Mouse (Mus musculus): ENCODE results near the gene Ptcd1. TPM values are rescaled to one million over a fixed set of nuclear protein-coding genes. Genes with fewer than 3 reads are reported as not detected.
A peak's percentile ranks its signal among the peaks of the same experiment; 100 is the strongest.

Gene Ptcd1
- total and polyA plus RNA-seq, 3 experiments: 13.2 to 27.0 (median 24.0) TPM

DNA sequence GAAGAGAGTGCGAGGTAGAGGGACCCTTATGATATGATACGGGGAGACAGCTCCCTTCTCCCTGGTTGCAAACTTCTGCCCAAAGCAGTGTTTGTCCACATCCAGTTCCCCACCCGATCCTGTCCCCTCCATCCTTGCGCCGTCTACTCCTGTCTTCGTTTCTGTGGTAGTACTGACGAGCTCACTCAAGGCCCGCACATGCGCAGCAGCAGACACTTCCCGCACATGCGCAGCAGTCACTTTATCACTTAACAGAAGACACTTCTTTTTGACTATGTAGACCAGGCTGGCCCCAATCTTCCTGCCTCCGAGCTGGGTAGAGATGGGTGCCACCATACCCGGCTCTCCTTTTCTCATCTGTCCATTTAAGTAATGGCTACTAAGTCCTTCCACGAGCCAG is 5.5 kb downstream of the Ptcd1 start:
- intact Hi-C loops (cut with DNase I): no loop called here
- 93% methylated on average over 14 of the region's 14 CpGs for WGBS
- peaks cover 3% of the 10 kb centered on the region; the same call in 1 of the 2 replicates for H3K36me3 ChIP-seq (ENCODE audit: control insufficient read depth, insufficient read depth, low read length)

DNA sequence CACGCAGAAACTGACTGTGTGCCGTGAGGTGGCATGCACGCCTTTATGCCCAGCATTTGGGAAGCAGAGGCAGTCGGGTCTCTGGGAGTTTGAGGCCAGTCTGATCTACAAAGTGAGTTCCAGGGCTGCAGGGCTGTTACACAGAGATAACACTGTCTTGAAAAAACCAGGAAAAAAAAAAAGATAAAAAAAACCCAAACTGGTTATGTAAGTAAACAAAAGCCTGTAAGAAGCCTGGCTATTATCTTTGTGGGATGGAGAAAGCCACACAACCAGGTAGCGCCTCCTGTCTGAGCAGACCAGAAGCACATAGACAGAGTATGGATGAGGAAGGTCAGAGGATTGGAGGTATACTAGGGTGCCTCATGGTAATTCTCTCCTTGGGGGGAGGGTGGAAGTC is 14.2 kb downstream of the Ptcd1 start:
- no peak overlapping the region for H3K4me3 ChIP-seq
- 88% methylated on average over 5 of the region's 5 CpGs for WGBS
- DNase-seq: no peak
- no peak overlapping the region for H3K9ac ChIP-seq (ENCODE audit: low read depth, low read length)
- H3K4me1 ChIP-seq (ENCODE audit: control insufficient read depth, insufficient read depth, low read length): no peaks in the 10 kb centered on the region
- TF ChIP-seq EP300 (IDR thresholded peaks at IDR 0.05; ENCODE audit: insufficient read depth, low read depth, low read length): no peak
- no peak for TF ChIP-seq POLR2A (IDR thresholded peaks at IDR 0.05; ENCODE audit: insufficient read depth, low read depth, low read length)
- TF ChIP-seq CTCF (IDR thresholded peaks at IDR 0.05): no peak
- H3K27me3 ChIP-seq (ENCODE audit: control insufficient read depth, insufficient read depth, low read length): no peaks in the 10 kb centered on the region
- H3K79me2 ChIP-seq (replicated peaks; ENCODE audit: control insufficient read depth, insufficient read depth, low read length): no peaks in the 10 kb centered on the region
- H3K36me3 ChIP-seq (ENCODE audit: control insufficient read depth, insufficient read depth, low read length): no peaks in the 10 kb centered on the region
- intact Hi-C loops (cut with DNase I): no loop called here
- H3K27ac ChIP-seq: no peak overlapping the region

More for the DNA sequence above, 5.5 kb downstream of the Ptcd1 start:
- no peak for DNase-seq
- H3K4me1 ChIP-seq (ENCODE audit: control insufficient read depth, insufficient read depth, low read length): peaks cover 4% of the 10 kb centered on the region
- no peak overlapping the region for H3K9ac ChIP-seq (ENCODE audit: low read depth, low read length)
- no peak overlapping the region for H3K4me3 ChIP-seq
- TF ChIP-seq EP300 (IDR thresholded peaks at IDR 0.05; ENCODE audit: insufficient read depth, low read depth, low read length): no peak
- TF ChIP-seq POLR2A (IDR thresholded peaks at IDR 0.05; ENCODE audit: insufficient read depth, low read depth, low read length): no peak
- TF ChIP-seq CTCF (IDR thresholded peaks at IDR 0.05): no peak
- H3K27me3 ChIP-seq (ENCODE audit: control insufficient read depth, insufficient read depth, low read length): no peaks in the 10 kb centered on the region
- no peaks in the 10 kb centered on the region for H3K79me2 ChIP-seq (replicated peaks; ENCODE audit: control insufficient read depth, insufficient read depth, low read length)
- no peak overlapping the region for H3K27ac ChIP-seq

DNA sequence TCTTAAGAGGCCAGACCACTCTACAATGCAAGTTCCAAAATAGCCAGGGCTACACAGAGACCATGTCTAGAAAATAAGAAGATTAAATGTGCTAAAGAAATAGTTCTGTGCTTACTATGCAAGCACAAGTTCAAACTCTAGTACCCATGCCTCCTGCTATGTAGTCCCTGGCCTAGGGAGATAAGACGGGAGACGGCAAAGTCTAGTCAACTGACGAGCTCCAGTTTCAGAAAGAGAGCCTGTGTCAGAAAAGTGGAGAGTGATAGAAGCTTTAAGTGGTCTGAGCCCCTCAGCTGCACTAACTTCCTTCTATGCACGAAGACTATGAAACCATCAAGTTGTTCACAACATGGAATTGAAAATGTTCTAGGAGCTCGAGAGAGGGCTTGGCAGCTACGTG is 17.6 kb downstream of the Ptcd1 start:
- H3K4me3 ChIP-seq: no peak overlapping the region
- no peak overlapping the region for H3K9ac ChIP-seq (ENCODE audit: low read depth, low read length)
- no peaks in the 10 kb centered on the region for H3K4me1 ChIP-seq (ENCODE audit: control insufficient read depth, insufficient read depth, low read length)
- 78% methylated on average over 6 of the region's 6 CpGs for WGBS
- H3K79me2 ChIP-seq (replicated peaks; ENCODE audit: control insufficient read depth, insufficient read depth, low read length): no peaks in the 10 kb centered on the region
- peaks cover 3% of the 10 kb centered on the region; the same call in 1 of the 2 replicates for H3K36me3 ChIP-seq (ENCODE audit: control insufficient read depth, insufficient read depth, low read length)
- no peaks in the 10 kb centered on the region for H3K27me3 ChIP-seq (ENCODE audit: control insufficient read depth, insufficient read depth, low read length)
- H3K27ac ChIP-seq: no peak overlapping the region
- no peak for TF ChIP-seq EP300 (IDR thresholded peaks at IDR 0.05; ENCODE audit: insufficient read depth, low read depth, low read length)
- TF ChIP-seq CTCF (IDR thresholded peaks at IDR 0.05): no peak
- no peak for DNase-seq
- intact Hi-C loops (cut with DNase I): no loop called here

DNA sequence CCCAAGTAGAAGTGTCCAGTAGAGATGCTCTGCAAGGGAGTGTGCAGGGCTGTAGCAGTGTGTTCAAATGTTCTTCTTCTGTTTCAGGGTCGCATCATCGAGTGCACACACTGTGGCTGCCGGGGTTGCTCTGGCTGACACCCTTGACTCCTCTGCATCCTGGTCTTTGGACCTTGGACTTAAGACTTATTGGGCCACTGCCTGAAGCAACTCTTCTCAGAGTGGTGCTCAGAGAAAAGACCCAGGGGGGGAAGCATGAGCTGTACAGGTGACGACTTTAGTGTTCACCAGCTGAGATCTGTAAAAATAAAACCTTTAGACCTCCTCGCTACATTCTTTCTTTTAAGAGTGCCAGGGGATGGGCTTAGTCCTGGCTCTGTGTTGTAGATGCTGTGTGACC is 19.2 kb downstream of the Ptcd1 start:
- Histone ChIP-seq H3K27me3 (ENCODE audit: control insufficient read depth, insufficient read depth, low read length) (no peaks in the 10 kb centered on the region), H3K9ac (ENCODE audit: low read depth, low read length) (no peak overlapping the region), H3K79me2 (replicated peaks; ENCODE audit: control insufficient read depth, insufficient read depth, low read length) (no peaks in the 10 kb centered on the region), H3K36me3 (ENCODE audit: control insufficient read depth, insufficient read depth, low read length) (peaks cover 3% of the 10 kb centered on the region; the same call in 1 of the 2 replicates), H3K4me3 (no peak overlapping the region), H3K4me1 (ENCODE audit: control insufficient read depth, insufficient read depth, low read length) (no peaks in the 10 kb centered on the region), H3K27ac (no peak overlapping the region)
- WGBS: 82% methylated on average over 5 of the region's 5 CpGs
- no peak for DNase-seq
- intact Hi-C loops (cut with DNase I): no loop called here
- TF ChIP-seq POLR2A (IDR thresholded peaks at IDR 0.05; ENCODE audit: insufficient read depth, low read depth, low read length): no peak
- no peak for TF ChIP-seq EP300 (IDR thresholded peaks at IDR 0.05; ENCODE audit: insufficient read depth, low read depth, low read length)
- TF ChIP-seq CTCF (IDR thresholded peaks at IDR 0.05): no peak

DNA sequence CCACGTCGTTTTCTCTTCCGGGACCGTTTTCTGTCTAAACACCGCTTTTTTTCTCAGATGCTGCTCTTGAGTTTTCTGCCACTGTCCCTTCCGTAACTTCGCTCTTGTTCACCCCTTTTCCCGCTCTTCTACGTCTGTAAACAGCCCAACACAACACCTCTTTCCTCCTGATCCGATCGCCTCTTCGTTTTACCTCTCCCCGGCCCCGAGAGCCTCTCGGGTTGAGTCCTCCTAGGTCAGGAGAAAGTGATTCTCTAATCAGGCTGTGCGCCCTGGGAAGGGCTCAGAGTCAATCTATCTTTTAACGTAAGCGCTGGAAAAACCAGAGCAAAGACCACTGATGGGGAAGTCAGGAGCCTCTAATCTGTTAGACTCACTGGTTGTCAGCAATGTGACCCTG is 26.3 kb downstream of the Ptcd1 start:
- H3K36me3 ChIP-seq (ENCODE audit: control insufficient read depth, insufficient read depth, low read length): peaks cover 16% of the 10 kb centered on the region; the same call in 1 of the 2 replicates
- peaks cover 4% of the 10 kb centered on the region for H3K79me2 ChIP-seq (replicated peaks; ENCODE audit: control insufficient read depth, insufficient read depth, low read length)
- TF ChIP-seq CTCF (IDR thresholded peaks at IDR 0.05): no peak
- TF ChIP-seq EP300 (IDR thresholded peaks at IDR 0.05; ENCODE audit: insufficient read depth, low read depth, low read length): no peak
- TF ChIP-seq POLR2A (IDR thresholded peaks at IDR 0.05; ENCODE audit: insufficient read depth, low read depth, low read length): no peak
- H3K27me3 ChIP-seq (ENCODE audit: control insufficient read depth, insufficient read depth, low read length): no peaks in the 10 kb centered on the region
- H3K27ac ChIP-seq: peak overlapping the region; percentile 99
- WGBS: under 1% methylated on average over 18 of the region's 18 CpGs
- H3K4me3 ChIP-seq: peak overlapping the region; percentile 85
- DNase-seq: no peak
- H3K4me1 ChIP-seq (ENCODE audit: control insufficient read depth, insufficient read depth, low read length): peaks cover 8% of the 10 kb centered on the region
- intact Hi-C loops (cut with DNase I): loop anchor here (1.0 to 2.0 kb wide), 3 partner anchors 24 to 60 kb away; partner anchors contain the start of genes Cpsf4, Ptcd1 and Zkscan14
- peak overlapping the region; percentile 75 for H3K9ac ChIP-seq (ENCODE audit: low read depth, low read length)

DNA sequence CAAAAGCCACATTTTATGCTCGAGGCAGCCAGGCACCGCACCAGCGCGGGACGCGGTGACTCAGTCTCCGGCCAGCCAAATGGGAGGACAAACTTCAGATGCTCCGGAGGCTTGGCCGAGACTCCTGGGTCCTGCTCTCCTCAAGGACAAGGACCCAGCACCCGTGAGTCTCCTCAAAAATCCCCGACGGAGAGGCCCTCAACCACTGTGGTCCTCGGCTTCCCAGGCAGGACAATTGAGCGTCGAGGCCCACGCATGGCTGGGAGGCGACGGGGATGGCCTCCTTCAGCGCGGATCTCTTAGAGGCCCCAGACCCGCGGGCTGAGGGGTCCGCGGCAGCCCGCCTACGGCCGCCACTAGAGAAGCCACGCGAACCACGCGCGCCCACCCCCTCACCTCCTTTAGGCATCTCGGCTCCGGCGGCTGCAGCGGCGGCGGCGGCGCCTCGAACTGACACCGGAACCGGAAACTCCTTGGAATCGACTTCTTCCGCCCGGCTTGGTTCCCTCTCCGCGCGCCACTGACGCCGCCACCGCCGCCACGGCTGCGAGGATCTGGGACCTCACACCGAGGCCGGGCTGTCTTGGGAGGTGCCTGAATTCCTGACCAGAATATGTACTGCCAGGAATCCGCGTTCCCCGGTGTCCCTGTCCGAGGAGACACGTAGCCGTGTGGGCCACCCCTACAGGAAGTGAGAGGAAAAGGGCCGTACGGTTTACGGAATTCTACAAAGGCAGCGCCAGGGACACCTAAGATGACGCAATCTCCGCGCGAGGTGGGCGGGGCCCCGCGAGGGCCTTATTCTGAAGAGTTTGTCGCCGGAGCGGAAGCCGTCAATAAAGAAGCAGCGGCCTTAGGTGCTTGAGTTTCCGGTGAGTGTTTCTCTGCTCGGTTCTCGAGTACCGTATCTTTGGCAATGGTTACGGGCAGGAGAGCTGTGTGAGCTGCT is 27.1 kb downstream of the Ptcd1 start, which contains the start of the genes Pdap1 and Bud31:
Pdap1 (minus strand) TSS at position 668 of the 949 bp plus-strand sequence.
Bud31 (plus strand) TSS at position 792 of the 949 bp plus-strand sequence.
- TF ChIP-seq EP300 (IDR thresholded peaks at IDR 0.05; ENCODE audit: insufficient read depth, low read depth, low read length) (peak; percentile 93), CTCF (IDR thresholded peaks at IDR 0.05) (no peak), POLR2A (IDR thresholded peaks at IDR 0.05; ENCODE audit: insufficient read depth, low read depth, low read length) (peak; percentile 94)
- H3K79me2 ChIP-seq (replicated peaks; ENCODE audit: control insufficient read depth, insufficient read depth, low read length): peaks cover 4% of the 10 kb centered on the region
- peak within 1 kb of the TSS; percentile 85 for H3K4me3 ChIP-seq
- H3K27me3 ChIP-seq (ENCODE audit: control insufficient read depth, insufficient read depth, low read length): no peaks in the 10 kb centered on the region
- intact Hi-C loops (cut with DNase I): loop anchor here (1.0 to 2.0 kb wide), 4 partner anchors 23 to 61 kb away; partner anchors contain the start of genes Cpsf4, Kpna7, Ptcd1 and Zkscan14
- H3K9ac ChIP-seq (ENCODE audit: low read depth, low read length): peak within 1 kb of the TSS; percentile 84
- DNase-seq: peak; percentile 95 to 97
- peak within 1 kb of the TSS; percentile 99 for H3K27ac ChIP-seq
- H3K4me1 ChIP-seq (ENCODE audit: control insufficient read depth, insufficient read depth, low read length): peaks cover 8% of the 10 kb centered on the region
- under 1% methylated on average over 84 of the region's 84 CpGs for WGBS
- H3K36me3 ChIP-seq (ENCODE audit: control insufficient read depth, insufficient read depth, low read length): peaks cover 15% of the 10 kb centered on the region; the same call in 1 of the 2 replicates
